Mouse (Mus musculus) lung, embryonic 15.5 days (tissue): ENCODE measurements around the gene Prph. TPM values are rescaled to one million over a fixed set of nuclear protein-coding genes. Genes with fewer than 3 reads are reported as not detected.
"Not testable (repeated sequence)": the region's sequence is repeated elsewhere in the genome, so short reads cannot be mapped to it uniquely, and the experiment has no call there.

Source experiments
- ATAC-seq: fragments of 200-750 bp; cut with Nextera tagmentation; 2 replicates; pipeline ENCODE4 v1.8.0; 2017; ENCODE audit warnings: moderate number of reproducible peaks, borderline replicate concordance; ENCODE audit not compliant: low FRiP score, low TSS enrichment; ENCODE audit errors: extremely low read depth
- H3K27ac ChIP-seq: fragments of 300-500 bp; sonication (generic); 2 replicates; pipeline ENCODE4 v1.5.1; 2015; ENCODE audit warnings: moderate library complexity, mild to moderate bottlenecking, inconsistent platforms
- H3K27me3 ChIP-seq: fragments of 300-500 bp; sonication (generic); 2 replicates; pipeline ENCODE4 v1.6.1; 2015; ENCODE audit warnings: inconsistent platforms
- H3K36me3 ChIP-seq: fragments of 300-500 bp; sonication (generic); 2 replicates; pipeline ENCODE4 v1.6.1; 2015; ENCODE audit warnings: inconsistent platforms
- H3K4me1 ChIP-seq: fragments of 300-500 bp; sonication (generic); 2 replicates; pipeline ENCODE4 v1.6.1; 2015; ENCODE audit warnings: inconsistent platforms
- H3K4me2 ChIP-seq: fragments of 300-500 bp; sonication (generic); 2 replicates; pipeline ENCODE4 v1.6.1; 2015; ENCODE audit warnings: inconsistent platforms, mild to moderate bottlenecking, moderate library complexity
- H3K4me3 ChIP-seq: fragments of 300-500 bp; sonication (generic); 2 replicates; pipeline ENCODE4 v1.5.1; 2015; ENCODE audit warnings: mild to moderate bottlenecking, inconsistent platforms
- H3K9ac ChIP-seq: fragments of 300-500 bp; sonication (generic); 2 replicates; pipeline ENCODE4 v1.6.1; 2015; ENCODE audit warnings: inconsistent platforms
- H3K9me3 ChIP-seq: fragments of 300-500 bp; sonication (generic); 2 replicates; pipeline ENCODE4 v1.6.1; 2016; ENCODE audit warnings: inconsistent platforms
- WGBS: fragments of 180-500 bp; shearing (Covaris S2); methylation state at CpG from one replicate; pipeline ENCODE4 v1.1.7; 2015; 5-methylcytosine and 5-hydroxymethylcytosine counted together
- polyA plus RNA-seq: library from polyadenylated mRNA; unstranded; fragments of >200 nt; fragmentation: Nextera tagmentation; extraction: Ambion mirVana; gene quantifications from 2 replicates; pipeline ENCODE4 v1.2.1, GENCODE M21; 2015

The Prph gene
- polyA plus RNA-seq, 1 experiment from 2014 or later = 6.8 TPM

GRCm38 (mm10) chr15:99035431-99035830, 19.5 kb upstream of the Prph start:
- H3K4me1 ChIP-seq = peaks cover 27% of the 10 kb centered on the region
- no peak for ATAC-seq
- H3K27me3 ChIP-seq = no peaks in the 10 kb centered on the region
- H3K27ac ChIP-seq = no peak overlapping the region
- WGBS = 80% methylated on average over 4 of the region's 4 CpGs
- peaks cover 29% of the 10 kb centered on the region for H3K36me3 ChIP-seq
- H3K9me3 ChIP-seq = no peaks in the 10 kb centered on the region
- no peak overlapping the region for H3K9ac ChIP-seq
- H3K4me3 ChIP-seq = no peak overlapping the region
- no peak overlapping the region for H3K4me2 ChIP-seq

- H3K4me1 ChIP-seq = peaks cover 23% of the 10 kb centered on the region
- H3K4me3 ChIP-seq = no peak overlapping the region
- H3K9ac ChIP-seq = no peak overlapping the region
- no peaks in the 10 kb centered on the region for H3K27me3 ChIP-seq
- no peak overlapping the region for H3K27ac ChIP-seq
- peaks cover 29% of the 10 kb centered on the region for H3K36me3 ChIP-seq
- no peak overlapping the region for H3K4me2 ChIP-seq
- no peaks in the 10 kb centered on the region for H3K9me3 ChIP-seq
- no peak for ATAC-seq
- 72% methylated on average over 8 of the region's 8 CpGs for WGBS
Measured at GRCm38 (mm10) chr15:99036249-99036905, 18.6 kb upstream of the Prph start.

DNA sequence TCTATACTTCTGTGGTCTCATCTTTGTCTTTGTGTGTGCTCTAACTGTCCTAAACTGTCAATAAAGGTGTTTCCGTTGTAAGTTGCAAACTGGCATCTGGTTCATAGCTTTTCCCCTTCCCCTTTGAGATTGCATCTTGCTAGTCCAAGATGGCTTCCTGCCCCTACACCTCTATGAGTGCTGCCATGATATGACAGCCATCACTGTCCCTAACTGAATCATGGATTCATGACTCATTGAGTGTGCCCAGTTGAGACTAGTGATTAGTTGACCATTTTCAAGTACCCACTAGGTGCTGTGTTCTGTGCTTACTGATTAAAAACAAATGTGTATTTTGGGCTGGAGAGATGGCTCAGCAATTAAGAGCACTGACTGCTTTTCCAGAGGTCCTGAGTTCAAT, 16.9 kb upstream of the Prph start:
- no peaks in the 10 kb centered on the region for H3K27me3 ChIP-seq
- no peak overlapping the region for H3K4me2 ChIP-seq
- H3K4me1 ChIP-seq = peaks cover 8% of the 10 kb centered on the region
- no peak overlapping the region for H3K27ac ChIP-seq
- no peak overlapping the region for H3K9ac ChIP-seq
- H3K9me3 ChIP-seq = no peaks in the 10 kb centered on the region
- H3K4me3 ChIP-seq = no peak overlapping the region
- WGBS = 100% methylated on average over 1 of the region's 1 CpGs
- ATAC-seq = no peak
- H3K36me3 ChIP-seq = peaks cover 29% of the 10 kb centered on the region

DNA sequence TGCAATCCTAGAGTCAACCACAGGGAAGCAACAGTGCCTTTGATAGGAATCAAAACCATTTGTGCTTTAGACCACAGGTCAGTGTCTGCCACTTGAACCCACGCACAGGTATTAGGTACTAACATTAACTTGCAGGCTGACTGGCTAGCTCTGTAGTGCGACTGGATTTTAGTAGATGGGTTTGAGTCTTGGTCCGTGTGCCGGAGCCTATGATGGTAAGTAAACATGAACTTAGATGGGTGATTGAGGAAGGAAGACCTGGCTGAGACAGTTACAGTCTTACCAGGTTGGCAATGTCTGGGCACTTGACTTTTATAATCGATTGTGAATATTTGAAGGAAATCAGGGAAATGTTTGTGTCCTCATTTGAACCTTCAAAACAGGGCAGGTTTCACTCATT, 16.2 kb upstream of the Prph start:
- H3K4me1 ChIP-seq = peaks cover under 1% of the 10 kb centered on the region
- H3K27me3 ChIP-seq = no peaks in the 10 kb centered on the region
- no peak overlapping the region for H3K9ac ChIP-seq
- no peak overlapping the region for H3K4me3 ChIP-seq
- WGBS = 84% methylated on average over 5 of the region's 5 CpGs
- peaks cover 29% of the 10 kb centered on the region for H3K36me3 ChIP-seq
- no peak for ATAC-seq
- no peak overlapping the region for H3K4me2 ChIP-seq
- H3K9me3 ChIP-seq = no peaks in the 10 kb centered on the region
- H3K27ac ChIP-seq = no peak overlapping the region

- ATAC-seq = no peak
- 76% methylated on average over 4 of the region's 4 CpGs for WGBS
- Histone ChIP-seq H3K9ac (no peak overlapping the region), H3K27me3 (no peaks in the 10 kb centered on the region), H3K4me3 (no peak overlapping the region), H3K36me3 (peaks cover 29% of the 10 kb centered on the region), H3K4me1 (no peaks in the 10 kb centered on the region; the same call in 1 of the 2 replicates), H3K4me2 (no peak overlapping the region), H3K9me3 (no peaks in the 10 kb centered on the region), H3K27ac (no peak overlapping the region)
Measured at GRCm38 (mm10) chr15:99039306-99039705, 15.7 kb upstream of the Prph start.

- H3K4me1 ChIP-seq = no peaks in the 10 kb centered on the region; the same call in 1 of the 2 replicates
- H3K4me3 ChIP-seq = no peak overlapping the region
- H3K27ac ChIP-seq = no peak overlapping the region
- ATAC-seq = no peak; the same call in 1 of the 2 replicates
- no peaks in the 10 kb centered on the region for H3K9me3 ChIP-seq
- WGBS = 51% methylated on average over 26 of the region's 26 CpGs
- H3K36me3 ChIP-seq = peaks cover 20% of the 10 kb centered on the region
- H3K9ac ChIP-seq = no peak overlapping the region
- no peaks in the 10 kb centered on the region for H3K27me3 ChIP-seq
- 0 out of 2 replicates have a peak overlapping the region, but pooled peaks have one; percentile 17 for H3K4me2 ChIP-seq
Measured at GRCm38 (mm10) chr15:99039996-99040919, 14.7 kb upstream of the Prph start.

DNA sequence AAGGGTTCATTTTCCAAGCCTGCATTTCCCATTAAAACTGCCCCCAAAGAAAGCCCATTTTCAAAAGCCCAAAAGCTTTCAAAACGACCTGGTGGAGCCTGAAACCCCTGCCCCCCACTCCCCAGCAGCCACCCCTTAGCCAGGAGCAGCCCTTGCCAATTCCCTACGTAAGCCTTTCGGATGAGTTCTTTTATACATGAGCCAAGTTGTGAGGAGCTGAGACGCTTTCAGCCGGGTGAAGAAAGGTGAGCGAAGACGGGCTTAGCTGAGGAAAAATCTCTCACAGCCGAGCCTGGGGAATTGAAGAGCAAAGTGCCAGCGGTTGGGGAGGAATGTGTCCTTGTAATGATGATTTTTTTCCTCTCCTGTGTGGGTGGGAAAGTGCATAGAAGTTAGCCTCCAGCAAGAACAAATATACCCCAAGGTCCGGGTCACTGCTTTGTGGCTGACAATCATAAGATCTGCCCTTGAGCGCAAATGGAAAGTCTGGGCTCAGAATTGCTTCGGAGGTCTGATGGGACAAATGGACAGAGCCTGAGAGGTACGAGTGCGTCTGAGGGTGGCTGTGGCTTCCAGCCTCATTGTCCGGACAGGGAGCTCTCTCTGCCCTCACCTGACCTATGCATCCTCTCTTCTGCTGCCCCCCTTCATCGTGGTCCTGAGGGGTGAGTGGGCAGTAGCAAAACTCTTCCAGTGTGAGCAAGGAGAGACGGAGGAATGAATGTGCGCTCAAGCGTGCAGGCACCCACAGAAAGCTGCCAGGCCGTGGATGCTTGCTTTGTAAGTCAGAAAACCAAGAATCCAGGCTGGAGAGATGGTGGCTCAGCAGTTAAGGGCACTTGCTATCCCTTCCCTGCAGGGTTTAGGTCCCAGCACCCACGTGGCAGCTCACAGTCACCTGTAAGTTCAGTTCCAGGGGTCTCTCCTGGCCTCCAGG, 13.8 kb upstream of the Prph start:
- Histone ChIP-seq H3K9me3 (no peaks in the 10 kb centered on the region), H3K4me2 (no peak overlapping the region), H3K4me3 (no peak overlapping the region), H3K9ac (no peak overlapping the region), H3K36me3 (peaks cover 11% of the 10 kb centered on the region), H3K27ac (no peak overlapping the region), H3K27me3 (no peaks in the 10 kb centered on the region), H3K4me1 (no peaks in the 10 kb centered on the region; the same call in 1 of the 2 replicates)
- WGBS = 48% methylated on average over 21 of the region's 21 CpGs
- ATAC-seq = no peak

GRCm38 (mm10) chr15:99042334-99042733, 12.6 kb upstream of the Prph start:
- H3K4me3 ChIP-seq = no peak overlapping the region

GRCm38 (mm10) chr15:99044854-99045253, 10.1 kb upstream of the Prph start:
- Histone ChIP-seq H3K9ac (no peak overlapping the region), H3K27me3 (peaks cover 4% of the 10 kb centered on the region; the same call in 1 of the 2 replicates), H3K27ac (no peak overlapping the region), H3K36me3 (no peaks in the 10 kb centered on the region), H3K4me3 (no peak overlapping the region), H3K4me2 (no peak overlapping the region), H3K9me3 (no peaks in the 10 kb centered on the region), H3K4me1 (peaks cover 2% of the 10 kb centered on the region)
- ATAC-seq = no peak
- WGBS = 46% methylated on average over 3 of the region's 3 CpGs

More at GRCm38 (mm10) chr15:99042334-99042733, 12.6 kb upstream of the Prph start:
- no peak overlapping the region for H3K27ac ChIP-seq
- no peaks in the 10 kb centered on the region for H3K9me3 ChIP-seq
- no peaks in the 10 kb centered on the region for H3K27me3 ChIP-seq
- no peak for ATAC-seq
- H3K36me3 ChIP-seq = peaks cover 5% of the 10 kb centered on the region
- no peak overlapping the region for H3K4me2 ChIP-seq
- H3K4me1 ChIP-seq = no peaks in the 10 kb centered on the region; the same call in 1 of the 2 replicates
- no peak overlapping the region for H3K9ac ChIP-seq
- WGBS = 72% methylated on average over 5 of the region's 5 CpGs

GRCm38 (mm10) chr15:99045734-99046133, 9.2 kb upstream of the Prph start:
- not testable (repeated sequence) for H3K36me3 ChIP-seq, H3K4me2 ChIP-seq
- 73% methylated on average over 6 of the region's 6 CpGs for WGBS

DNA sequence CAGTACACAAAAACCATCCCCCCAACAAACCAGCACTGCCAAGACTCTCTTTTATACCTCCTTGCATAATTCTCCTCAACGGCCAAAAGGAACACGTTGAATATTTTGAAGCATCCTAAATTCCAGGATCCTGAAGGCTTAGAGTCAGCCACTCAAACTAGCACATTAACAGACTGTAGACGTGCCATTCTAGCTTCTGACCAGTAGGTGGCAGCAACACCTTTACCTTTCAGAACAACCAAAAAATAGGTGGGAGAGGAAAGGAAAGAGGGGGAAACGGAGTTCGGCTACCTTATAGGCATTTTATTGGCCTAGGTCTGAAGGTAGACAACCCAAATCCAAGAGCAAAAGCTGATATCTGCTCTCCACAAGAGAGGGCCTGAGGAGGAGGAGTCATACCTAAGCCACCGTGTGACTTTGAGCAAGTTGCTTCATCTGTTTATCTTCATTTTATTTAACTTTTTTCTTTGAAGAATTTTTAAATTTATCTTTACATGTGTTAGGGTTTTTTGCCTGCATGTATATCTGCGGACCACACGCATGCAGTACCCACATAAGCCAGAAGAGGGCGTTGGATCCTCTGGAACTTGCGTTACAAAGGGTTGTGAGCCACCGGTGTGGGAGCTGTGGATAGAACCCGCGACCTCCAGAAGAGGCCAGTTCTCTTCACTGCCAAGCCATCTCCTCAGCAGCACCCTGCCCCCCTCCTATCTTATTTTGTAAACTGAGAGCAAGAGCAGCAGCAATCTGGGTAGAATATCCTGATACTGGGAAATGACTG, 5.3 kb upstream of the Prph start:
- Histone ChIP-seq H3K4me2 (no peak overlapping the region), H3K27ac (no peak overlapping the region), H3K4me1 (peaks cover 7% of the 10 kb centered on the region; the same call in 1 of the 2 replicates), H3K36me3 (no peaks in the 10 kb centered on the region), H3K4me3 (no peak overlapping the region), H3K9me3 (no peaks in the 10 kb centered on the region), H3K27me3 (peaks cover 32% of the 10 kb centered on the region), H3K9ac (no peak overlapping the region)
- no peak for ATAC-seq
- WGBS = 26% methylated on average over 13 of the region's 13 CpGs

More at GRCm38 (mm10) chr15:99045734-99046133, 9.2 kb upstream of the Prph start:
- H3K9ac ChIP-seq, H3K27me3 ChIP-seq, ATAC-seq, H3K9me3 ChIP-seq, H3K4me3 ChIP-seq, H3K4me1 ChIP-seq, H3K27ac ChIP-seq: not testable (repeated sequence)
